Mouse (Mus musculus) midbrain, embryonic 13.5 days (tissue): ENCODE measurements around the gene Olfr243. TPM values are rescaled to one million over a fixed set of nuclear protein-coding genes. Genes with fewer than 3 reads are reported as not detected.
"Not testable (repeated sequence)": the region's sequence is repeated elsewhere in the genome, so short reads cannot be mapped to it uniquely, and the experiment has no call there.

Experiments
- ATAC-seq: fragments of 200-750 bp; cut with Nextera tagmentation; 2 replicates; pipeline ENCODE4 v1.8.0; 2017; ENCODE audit warnings: mild to moderate bottlenecking, moderate TSS enrichment, moderate library complexity
- H3K27ac ChIP-seq: fragments of 300-500 bp; sonication (generic); 2 replicates; pipeline ENCODE4 v1.5.1; 2015; ENCODE audit warnings: inconsistent platforms, mild to moderate bottlenecking, moderate library complexity
- H3K27me3 ChIP-seq: fragments of 300-500 bp; sonication (generic); 2 replicates; pipeline ENCODE4 v1.6.1; 2015; ENCODE audit warnings: mild to moderate bottlenecking, inconsistent platforms
- H3K36me3 ChIP-seq: fragments of 300-500 bp; sonication (generic); 2 replicates; pipeline ENCODE4 v1.6.1; 2015; ENCODE audit warnings: mild to moderate bottlenecking, inconsistent platforms
- H3K4me1 ChIP-seq: fragments of 300-500 bp; sonication (generic); replicated peaks from 2 replicates; pipeline ENCODE4 v1.6.1; 2015; ENCODE audit warnings: inconsistent platforms
- H3K4me2 ChIP-seq: fragments of 300-500 bp; sonication (generic); replicated peaks from 2 replicates; pipeline ENCODE4 v1.6.1; 2015; ENCODE audit warnings: moderate library complexity, mild to moderate bottlenecking, inconsistent platforms
- H3K4me3 ChIP-seq: fragments of 300-500 bp; sonication (generic); replicated peaks from 2 replicates; pipeline ENCODE4 v1.5.1; 2015; ENCODE audit warnings: mild to moderate bottlenecking, inconsistent platforms
- H3K9ac ChIP-seq: fragments of 300-500 bp; sonication (generic); replicated peaks from 2 replicates; pipeline ENCODE4 v1.6.1; 2015; ENCODE audit warnings: mild to moderate bottlenecking, inconsistent platforms
- H3K9me3 ChIP-seq: fragments of 300-500 bp; sonication (generic); 2 replicates; pipeline ENCODE4 v1.6.1; 2016; ENCODE audit warnings: mild to moderate bottlenecking, inconsistent platforms
- WGBS: fragments of 180-500 bp; shearing (Covaris S2); methylation state at CpG from one replicate; pipeline ENCODE4 v1.1.7; 2015; 5-methylcytosine and 5-hydroxymethylcytosine counted together
- polyA plus RNA-seq: library from polyadenylated mRNA; unstranded; fragments of >200 nt; fragmentation: Nextera tagmentation; extraction: Ambion mirVana; gene quantifications from 2 replicates; pipeline ENCODE4 v1.2.1, GENCODE M21; 2015

Olfr243 gene
- not detected in 2 replicates for polyA plus RNA-seq

DNA sequence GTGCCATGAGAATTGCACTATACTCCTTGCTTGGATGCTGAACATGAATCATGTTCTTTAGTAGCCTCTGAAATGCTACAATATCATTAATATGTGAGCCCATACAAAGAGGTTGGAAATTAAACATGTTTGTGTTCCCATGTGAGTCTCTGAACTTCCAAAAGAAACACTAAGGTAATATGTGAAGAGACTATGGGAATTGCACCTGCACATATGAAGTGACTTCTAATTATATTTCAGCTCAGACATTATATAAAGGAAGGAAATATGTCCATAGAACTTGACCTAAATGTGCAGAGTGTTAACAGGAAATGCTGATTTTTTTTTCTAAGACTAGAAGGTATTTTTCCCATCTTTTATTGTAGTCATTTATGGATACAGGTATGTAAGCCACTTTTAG, at the start of gene Olfr243:
Olfr243 (plus strand) TSS at position 301 of the 400 bp plus-strand sequence.
- H3K27ac ChIP-seq = no peak within 1 kb of the TSS
- H3K9ac ChIP-seq = no peak within 1 kb of the TSS
- no peaks in the 10 kb centered on the region for H3K27me3 ChIP-seq
- no peak within 1 kb of the TSS for H3K4me3 ChIP-seq
- ATAC-seq = no peak
- H3K36me3 ChIP-seq = no peaks in the 10 kb centered on the region
- no peak within 1 kb of the TSS for H3K4me2 ChIP-seq
- no peaks in the 10 kb centered on the region for H3K9me3 ChIP-seq
- no peaks in the 10 kb centered on the region for H3K4me1 ChIP-seq

DNA sequence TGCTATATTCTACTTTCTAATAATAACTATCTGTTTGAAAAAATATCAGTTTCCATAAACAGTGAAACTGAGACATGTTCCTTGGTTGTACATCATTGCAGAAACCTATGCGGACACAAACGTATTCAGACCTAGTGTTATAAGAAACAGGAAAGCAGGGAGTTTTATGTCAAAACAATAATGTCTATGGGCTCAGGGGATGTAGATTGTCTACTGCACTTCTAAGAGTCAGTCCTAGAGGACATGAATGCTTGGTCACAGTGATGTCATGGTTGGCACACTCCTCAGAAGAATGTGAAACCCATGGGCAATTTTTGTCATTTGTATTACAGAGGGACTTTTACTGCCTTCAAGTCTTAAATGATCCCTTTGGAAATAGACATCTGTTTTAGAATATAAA, 43.4 kb upstream of the Olfr243 start, which contains the start of gene Olfr624:
Olfr624 (minus strand) TSS at position 101 of the 400 bp plus-strand sequence.
- WGBS = 92% methylated on average over 2 of the region's 2 CpGs
- no peak within 1 kb of the TSS for H3K4me3 ChIP-seq
- no peak for ATAC-seq

DNA sequence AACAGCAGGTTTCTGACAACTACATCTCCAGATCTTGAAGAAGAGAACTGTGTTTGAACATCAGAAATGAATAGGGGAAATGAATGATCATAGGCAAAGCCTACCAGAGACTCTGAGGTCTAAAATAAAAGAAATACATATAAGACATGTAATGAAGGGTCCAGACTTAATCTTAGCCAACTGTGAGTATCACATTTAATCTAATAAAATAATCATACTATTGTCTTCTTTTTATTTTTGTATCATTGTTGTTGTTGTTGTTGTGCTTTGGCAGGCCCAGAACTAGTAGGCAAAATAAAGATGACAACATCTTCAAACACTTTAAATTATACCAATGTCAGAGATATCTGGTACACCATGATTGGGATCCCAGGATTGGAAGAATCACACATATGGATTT, 32.1 kb upstream of the Olfr243 start, which contains the start of gene Olfr625-ps1:
Olfr625-ps1 (plus strand) TSS at position 301 of the 400 bp plus-strand sequence.
- no peaks in the 10 kb centered on the region for H3K36me3 ChIP-seq
- H3K4me3 ChIP-seq = no peak within 1 kb of the TSS
- no peaks in the 10 kb centered on the region for H3K9me3 ChIP-seq
- H3K4me2 ChIP-seq = no peak within 1 kb of the TSS
- no peaks in the 10 kb centered on the region for H3K27me3 ChIP-seq
- H3K9ac ChIP-seq = no peak within 1 kb of the TSS
- ATAC-seq = no peak
- no peak within 1 kb of the TSS for H3K27ac ChIP-seq
- no peaks in the 10 kb centered on the region for H3K4me1 ChIP-seq

More for the DNA sequence above, 43.4 kb upstream of the Olfr243 start, which contains the start of gene Olfr624:
- Histone ChIP-seq H3K9ac (no peak within 1 kb of the TSS), H3K27ac (no peak within 1 kb of the TSS), H3K4me1 (no peaks in the 10 kb centered on the region), H3K9me3 (no peaks in the 10 kb centered on the region), H3K36me3 (no peaks in the 10 kb centered on the region), H3K27me3 (no peaks in the 10 kb centered on the region), H3K4me2 (no peak within 1 kb of the TSS)

DNA sequence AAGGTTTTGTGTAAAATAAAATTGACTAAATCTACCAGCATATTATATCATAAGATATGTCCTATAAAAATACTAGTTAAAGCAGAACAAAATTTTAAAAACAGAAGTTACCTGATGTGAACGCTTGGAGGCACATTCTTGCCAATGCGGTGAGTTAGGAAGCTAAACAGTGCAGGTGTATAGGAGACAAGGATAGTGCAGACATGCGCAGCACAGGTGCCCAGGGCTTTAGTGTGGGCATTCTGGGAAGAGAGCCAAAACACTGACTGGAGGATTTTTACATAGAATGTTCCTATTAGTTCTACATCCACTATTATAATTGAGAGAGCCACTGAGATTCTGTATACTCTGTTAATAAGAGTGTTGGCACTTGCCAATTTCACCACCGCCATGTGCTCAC, 15.0 kb upstream of the Olfr243 start:
- ATAC-seq = no peak
- Histone ChIP-seq H3K36me3 (no peaks in the 10 kb centered on the region), H3K27me3 (no peaks in the 10 kb centered on the region), H3K27ac (no peak overlapping the region), H3K4me1 (no peaks in the 10 kb centered on the region), H3K9me3 (no peaks in the 10 kb centered on the region), H3K9ac (no peak overlapping the region), H3K4me2 (no peak overlapping the region), H3K4me3 (no peak overlapping the region)
- 91% methylated on average over 4 of the region's 4 CpGs for WGBS

DNA sequence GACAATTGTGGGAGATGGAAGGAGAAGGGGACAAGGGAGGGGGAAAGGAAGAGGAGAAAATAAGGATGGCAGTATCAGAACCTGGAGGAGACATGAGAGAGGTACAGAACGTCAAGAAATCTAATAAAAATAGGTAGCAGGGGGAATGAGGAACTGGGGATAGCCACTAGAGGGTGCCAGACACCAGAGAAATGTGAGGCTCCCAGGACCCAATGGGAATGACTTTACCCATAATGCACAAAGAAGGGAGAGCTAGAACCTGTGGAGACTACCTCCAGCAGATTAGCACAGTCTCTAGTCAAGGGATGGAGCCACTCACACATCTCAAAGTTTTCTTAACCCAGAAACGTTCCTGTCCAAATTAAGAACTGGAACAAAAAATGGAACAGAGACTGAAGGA, 2.4 kb upstream of the Olfr243 start:
- no peak for ATAC-seq
- Histone ChIP-seq H3K4me3 (no peak overlapping the region), H3K27me3 (no peaks in the 10 kb centered on the region), H3K9me3 (no peaks in the 10 kb centered on the region), H3K27ac (no peak overlapping the region), H3K4me2 (no peak overlapping the region), H3K4me1 (no peaks in the 10 kb centered on the region), H3K36me3 (no peaks in the 10 kb centered on the region), H3K9ac (no peak overlapping the region)
- whole genome bisulfite sequencing = 30% methylated on average over 2 of the region's 2 CpGs

DNA sequence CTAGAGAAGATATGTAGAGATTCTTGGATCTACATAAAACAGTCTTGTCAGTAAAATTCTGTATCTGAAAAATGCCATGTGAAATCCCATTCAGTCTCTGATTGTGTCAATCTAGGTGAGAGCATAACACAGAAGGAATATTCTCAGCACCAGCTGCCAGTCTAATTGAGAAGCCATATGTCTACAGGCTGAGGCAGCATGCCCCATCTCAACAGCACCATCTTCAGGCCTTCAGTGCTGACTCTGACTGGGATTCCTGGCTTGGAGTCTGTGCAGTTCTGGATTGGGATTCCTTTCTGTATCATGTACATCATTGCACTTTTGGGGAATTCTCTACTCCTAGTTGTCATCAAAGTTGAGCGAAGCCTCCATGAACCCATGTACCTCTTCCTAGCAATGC, 1.9 kb downstream of the Olfr243 start:
- H3K27ac ChIP-seq, H3K36me3 ChIP-seq, H3K4me2 ChIP-seq, H3K4me1 ChIP-seq, ATAC-seq, H3K9ac ChIP-seq, H3K4me3 ChIP-seq, H3K9me3 ChIP-seq, H3K27me3 ChIP-seq: not testable (repeated sequence)
- WGBS = 96% methylated on average over 1 of the region's 1 CpGs

DNA sequence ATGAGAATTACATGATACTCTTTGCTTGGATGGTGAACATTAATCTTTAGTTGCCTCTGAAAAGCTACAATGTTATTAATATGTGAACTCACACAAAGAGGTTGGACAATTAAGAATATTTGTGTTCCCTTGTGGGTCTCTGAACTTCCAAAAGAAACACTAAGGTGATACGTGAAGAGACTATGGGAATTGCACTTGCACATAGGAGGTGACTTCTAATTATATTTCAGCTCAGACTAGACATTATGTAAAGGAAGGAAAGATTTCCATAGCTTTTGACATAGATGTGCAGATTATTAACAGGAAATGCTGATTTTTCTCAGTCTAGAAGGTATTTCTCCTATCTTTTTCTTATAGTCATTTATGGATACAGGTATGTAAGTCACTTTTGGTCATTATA, 15.6 kb downstream of the Olfr243 start, which contains the start of gene Olfr628:
Olfr628 (plus strand) TSS at position 301 of the 400 bp plus-strand sequence.
- Histone ChIP-seq H3K9ac (no peak within 1 kb of the TSS), H3K27ac (no peak within 1 kb of the TSS), H3K4me2 (no peak within 1 kb of the TSS), H3K4me1 (no peaks in the 10 kb centered on the region), H3K4me3 (no peak within 1 kb of the TSS), H3K9me3 (no peaks in the 10 kb centered on the region), H3K27me3 (no peaks in the 10 kb centered on the region), H3K36me3 (no peaks in the 10 kb centered on the region)
- WGBS = 86% methylated on average over 1 of the region's 1 CpGs
- no peak for ATAC-seq

DNA sequence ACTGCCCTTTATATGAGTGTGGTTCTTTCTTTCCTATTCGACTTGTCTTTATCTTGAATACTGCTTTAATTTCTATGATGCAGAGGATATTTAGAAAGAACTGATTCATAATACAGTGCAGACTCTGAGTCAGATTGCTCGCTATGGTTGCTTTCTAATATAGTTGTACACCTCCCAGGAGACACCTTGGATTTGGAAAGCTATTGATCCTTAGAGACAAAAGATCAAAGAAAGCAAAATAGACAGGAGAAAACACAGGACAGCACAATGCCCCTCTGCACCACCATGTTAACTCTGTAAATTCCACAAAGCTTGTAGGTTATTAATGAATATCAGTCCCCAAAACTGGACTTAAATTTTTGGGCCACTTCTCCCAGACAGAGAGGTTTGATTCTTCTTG, 30.4 kb downstream of the Olfr243 start, which contains the start of gene Olfr629:
Olfr629 (minus strand) TSS at position 101 of the 400 bp plus-strand sequence.
- 79% methylated on average over 2 of the region's 2 CpGs for WGBS
- peaks cover 6% of the 10 kb centered on the region; the same call in 1 of the 2 replicates for H3K9me3 ChIP-seq
- no peak within 1 kb of the TSS for H3K27ac ChIP-seq
- no peaks in the 10 kb centered on the region for H3K4me1 ChIP-seq
- no peak for ATAC-seq
- H3K36me3 ChIP-seq = no peaks in the 10 kb centered on the region
- no peak within 1 kb of the TSS for H3K4me3 ChIP-seq
- no peak within 1 kb of the TSS for H3K9ac ChIP-seq
- H3K4me2 ChIP-seq = no peak within 1 kb of the TSS
- H3K27me3 ChIP-seq = no peaks in the 10 kb centered on the region

DNA sequence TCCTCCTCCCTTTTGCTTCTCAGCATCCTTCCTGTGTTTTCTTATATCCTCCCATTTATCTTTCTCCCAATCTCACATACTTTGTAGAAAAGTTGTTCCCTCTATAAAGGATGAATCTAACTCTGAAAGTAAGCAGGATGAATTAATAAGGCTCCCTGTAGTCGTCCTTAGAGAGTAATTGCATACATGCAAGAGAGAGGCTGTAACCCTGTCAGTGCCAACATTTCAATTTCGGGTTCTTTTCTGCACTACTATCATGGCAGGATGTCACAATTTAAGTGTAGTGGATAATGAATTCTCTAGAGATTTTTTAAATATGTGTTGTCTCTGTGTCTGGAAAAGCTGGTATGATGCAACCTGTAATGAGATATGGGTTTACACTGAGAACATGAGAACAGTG, 42.8 kb downstream of the Olfr243 start, which contains the start of gene Olfr630:
Olfr630 (minus strand) TSS at position 101 of the 400 bp plus-strand sequence.
- Histone ChIP-seq H3K36me3 (no peaks in the 10 kb centered on the region), H3K4me2 (no peak within 1 kb of the TSS), H3K9me3 (no peaks in the 10 kb centered on the region), H3K4me1 (no peaks in the 10 kb centered on the region), H3K9ac (no peak within 1 kb of the TSS), H3K27me3 (no peaks in the 10 kb centered on the region), H3K27ac (no peak within 1 kb of the TSS), H3K4me3 (no peak within 1 kb of the TSS)
- 55% methylated on average over 2 of the region's 2 CpGs for WGBS
- ATAC-seq = no peak

DNA sequence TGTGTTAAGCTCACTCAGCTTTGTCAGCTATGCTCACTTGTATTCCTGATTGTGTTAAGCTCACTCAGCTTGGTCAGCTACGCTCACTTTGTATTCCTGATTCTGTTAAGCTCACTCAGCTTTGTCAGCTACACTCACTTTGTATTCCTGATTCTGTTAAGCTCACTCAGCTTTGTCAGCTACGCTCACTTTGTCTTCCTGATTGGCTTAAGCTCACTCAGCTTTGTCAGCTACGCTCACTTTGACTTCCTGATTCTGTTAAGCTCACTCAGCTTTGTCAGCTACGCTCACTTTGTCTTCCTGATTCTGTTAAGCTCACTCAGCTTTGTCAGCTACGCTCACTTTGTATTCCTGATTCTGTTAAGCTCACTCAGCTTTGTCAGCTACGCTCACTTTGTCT, 47.7 kb downstream of the Olfr243 start:
- H3K27ac ChIP-seq, H3K27me3 ChIP-seq: not testable (repeated sequence)

DNA sequence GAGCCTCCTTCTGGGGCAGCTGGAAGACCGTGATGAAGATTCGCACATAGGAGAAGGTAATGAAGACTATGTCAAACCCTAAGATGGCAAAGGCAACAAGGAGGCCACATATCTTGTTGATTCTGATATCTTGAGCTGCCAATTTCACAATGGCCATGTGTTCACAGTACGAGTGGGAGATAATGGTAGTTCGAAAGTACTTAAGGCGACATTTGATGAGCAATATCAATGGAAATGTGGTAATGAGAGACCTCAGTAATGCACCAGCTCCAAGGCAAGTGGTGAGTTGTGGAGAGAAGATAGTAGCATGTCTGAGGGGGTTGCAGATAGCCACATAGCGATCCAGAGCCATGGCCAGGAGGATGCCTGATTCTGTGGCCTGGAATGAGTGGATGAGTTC, 53.2 kb downstream of the Olfr243 start:
- WGBS = 91% methylated on average over 6 of the region's 6 CpGs
- not testable (repeated sequence) for H3K4me3 ChIP-seq, H3K9ac ChIP-seq, H3K27me3 ChIP-seq, H3K9me3 ChIP-seq, H3K4me2 ChIP-seq, H3K27ac ChIP-seq, H3K36me3 ChIP-seq, H3K4me1 ChIP-seq, ATAC-seq

More for the DNA sequence above, 47.7 kb downstream of the Olfr243 start:
- H3K4me3 ChIP-seq, H3K4me2 ChIP-seq, H3K4me1 ChIP-seq, H3K9ac ChIP-seq, H3K9me3 ChIP-seq, H3K36me3 ChIP-seq, ATAC-seq: not testable (repeated sequence)
- WGBS = 89% methylated on average over 6 of the region's 6 CpGs
